Mouse (Mus musculus): ENCODE data around the gene Batf2.
"Not testable (repeated sequence)": the region's sequence is repeated elsewhere in the genome, so short reads cannot be mapped to it uniquely, and the experiment has no call there.

Gene Batf2

DNA sequence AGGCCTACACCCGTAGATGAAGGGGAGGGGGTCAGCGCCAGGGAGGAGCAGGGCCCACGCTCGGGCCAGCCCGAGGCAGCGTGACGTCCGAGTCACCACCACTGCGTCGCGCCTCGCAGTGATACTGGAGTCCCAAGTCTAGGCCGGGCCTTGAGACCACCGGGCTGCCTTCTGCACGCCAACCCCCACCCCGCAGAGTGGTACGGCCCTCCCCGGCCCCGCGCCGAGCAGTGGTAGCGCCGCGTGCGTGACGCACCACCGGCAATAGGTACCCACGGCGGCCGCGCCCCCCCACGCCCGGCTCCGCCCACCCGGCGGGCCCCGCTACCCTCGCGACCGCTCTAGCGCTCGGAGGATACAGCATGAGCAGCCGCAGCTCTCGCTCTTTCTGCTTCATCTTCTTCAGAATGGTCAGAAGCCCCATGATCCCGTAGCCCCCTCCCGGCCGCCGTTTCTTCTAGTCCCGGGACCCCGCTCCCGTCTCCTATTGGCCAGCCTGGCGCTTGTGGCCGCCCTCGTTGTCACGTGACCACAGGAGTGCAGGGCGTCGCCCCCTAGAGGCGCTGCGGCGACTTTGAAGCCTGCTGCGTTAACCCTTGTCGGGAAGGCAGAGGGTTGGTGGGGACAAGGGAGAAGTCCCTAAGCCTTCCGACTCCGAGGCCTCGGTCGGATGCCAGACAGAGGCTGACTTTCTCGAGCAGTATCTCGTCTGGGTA lies at the start of gene Batf2:
Gene Batf2, plus strand, starts transcription at position 306 of the 716 bp plus-strand sequence.
- peak; percentile 94 for DNase-seq

DNA sequence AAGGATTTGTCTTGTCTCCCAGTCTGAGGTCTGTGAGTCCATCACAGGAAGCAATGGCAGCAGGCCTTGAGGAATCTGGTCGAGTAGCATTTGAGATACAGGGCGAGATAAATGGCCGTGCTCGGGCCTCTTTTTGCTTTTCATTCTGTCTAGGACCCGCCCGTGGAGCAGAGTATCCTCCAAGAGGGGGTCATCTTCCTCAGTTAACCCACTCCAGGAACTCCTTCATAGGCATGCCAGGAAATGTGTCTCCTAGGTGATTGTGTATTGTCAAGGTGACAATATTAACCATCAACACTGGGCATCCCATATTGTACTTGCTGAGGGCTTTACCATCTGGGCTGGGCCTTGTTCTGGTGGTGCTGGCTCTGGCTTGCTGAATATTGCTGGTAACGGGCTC lies 46.7 kb upstream of the Batf2 start, which contains the start of gene AC131692.1:
Gene AC131692.1, plus strand, starts transcription at position 301 of the 400 bp plus-strand sequence.
- DNase-seq: no peak

DNA sequence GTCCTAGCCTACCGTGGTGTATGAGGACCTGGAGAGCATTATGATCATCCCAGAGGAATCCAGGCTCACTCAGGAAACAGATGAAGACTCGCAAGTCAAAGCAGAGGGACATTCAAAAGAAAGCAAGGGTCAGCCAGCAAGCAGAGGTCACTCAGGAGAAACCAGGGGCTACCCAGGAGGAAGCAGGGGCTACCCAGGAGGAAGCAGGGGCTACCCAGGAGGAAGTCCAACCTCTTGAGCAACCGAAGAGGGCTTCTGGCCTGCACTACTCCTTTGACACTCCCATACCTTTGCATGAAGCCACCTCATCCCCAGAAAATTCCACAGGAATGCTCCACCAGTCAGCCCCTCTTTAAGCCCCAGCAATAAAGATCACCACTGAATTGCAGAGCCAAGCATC lies 42.9 kb upstream of the Batf2 start:
- peak; percentile 47 for DNase-seq

DNA sequence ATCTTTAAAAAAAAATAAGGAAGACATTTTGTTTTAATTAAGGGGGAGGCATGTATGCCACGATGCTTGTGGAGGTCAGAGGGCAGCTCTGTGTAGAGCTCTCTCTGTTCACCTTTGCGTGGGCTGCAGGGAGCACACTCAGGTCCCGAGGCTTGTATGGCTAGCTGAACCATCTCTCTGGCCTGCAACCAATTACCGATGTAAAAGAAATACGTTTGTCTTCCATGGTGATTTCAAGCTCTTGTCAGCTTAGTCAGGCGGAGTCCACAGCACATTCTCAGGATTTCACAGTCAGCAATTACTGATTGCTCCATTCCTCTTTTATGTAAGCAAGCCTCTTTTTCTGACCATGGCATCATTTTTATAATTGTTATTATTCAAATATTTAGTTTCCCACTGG lies 39.6 kb upstream of the Batf2 start:
- DNase-seq: no peak

DNA sequence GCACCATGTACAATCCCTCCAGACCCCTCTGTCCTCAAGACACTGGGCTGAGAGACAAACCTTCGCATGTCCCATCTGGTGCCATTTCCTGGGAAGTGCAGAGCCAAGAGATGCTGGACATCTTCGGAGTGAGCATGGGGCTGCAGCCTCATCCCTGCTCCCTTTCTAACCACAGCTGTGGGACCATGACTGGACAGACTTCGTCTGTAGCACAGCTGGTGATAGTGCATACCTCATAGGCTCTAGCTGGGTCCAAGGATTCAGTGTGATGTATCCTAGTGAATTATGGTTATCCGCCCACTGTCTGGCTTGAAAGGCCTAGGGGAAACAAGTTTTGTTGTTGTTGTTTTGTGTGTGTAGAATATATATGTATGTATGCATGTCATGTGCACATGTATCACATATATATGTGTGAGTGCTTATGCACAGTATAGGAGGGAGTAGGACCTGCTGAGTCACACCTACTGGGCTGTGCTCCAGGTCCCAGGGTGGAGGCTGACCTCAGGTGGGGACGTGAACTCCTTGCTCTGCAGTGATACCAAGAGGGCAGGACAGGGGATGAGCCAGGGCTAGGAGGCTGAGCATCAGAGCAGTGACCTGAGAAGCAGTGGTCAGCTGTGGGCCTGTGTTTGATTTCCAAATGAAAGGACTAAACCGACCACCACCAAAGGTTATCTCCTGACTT lies 38.5 kb upstream of the Batf2 start:
- DNase-seq: no peak

DNA sequence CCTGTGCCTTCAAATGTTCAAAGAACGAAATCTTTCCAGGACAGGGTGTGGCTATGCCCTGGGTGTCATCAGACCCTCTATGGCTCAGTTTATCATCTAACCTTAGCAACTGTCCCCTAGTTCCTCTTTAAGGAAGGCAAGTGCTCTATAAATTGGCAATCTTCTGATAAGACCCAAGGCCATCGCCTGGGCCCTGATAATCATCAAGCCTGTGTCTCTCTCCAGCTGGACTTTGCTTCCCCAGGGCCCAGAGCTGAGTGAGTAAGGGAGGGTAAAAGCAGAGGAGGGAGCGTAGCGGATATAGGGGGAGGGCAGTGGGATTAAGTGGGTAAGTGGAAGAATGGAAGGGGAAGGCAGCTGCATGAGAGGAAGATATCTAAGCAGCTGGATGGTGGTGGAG lies 36.3 kb upstream of the Batf2 start:
- DNase-seq: no peak

DNA sequence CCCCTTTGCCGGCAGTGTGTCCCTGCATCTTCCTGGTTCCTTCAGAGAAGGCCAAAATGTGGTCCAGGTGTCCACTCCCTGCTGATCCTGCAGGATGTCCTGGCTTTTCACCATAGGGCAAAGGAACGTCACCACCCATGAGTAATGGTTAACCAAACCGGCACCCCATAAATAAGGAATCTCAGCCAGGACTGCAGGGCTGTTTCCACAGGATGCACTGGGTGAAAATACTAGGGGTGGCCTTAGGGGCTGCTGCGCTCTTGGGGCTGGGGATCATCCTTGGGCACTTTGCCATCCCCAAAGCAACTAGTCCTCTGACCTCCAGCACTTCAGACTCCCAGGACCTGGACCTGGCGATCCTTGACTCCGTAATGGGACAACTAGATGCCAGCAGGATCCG lies 35.2 kb upstream of the Batf2 start, which contains the start of gene Naaladl1:
Gene Naaladl1, plus strand, starts transcription at position 197 of the 400 bp plus-strand sequence.
- no peak for DNase-seq

DNA sequence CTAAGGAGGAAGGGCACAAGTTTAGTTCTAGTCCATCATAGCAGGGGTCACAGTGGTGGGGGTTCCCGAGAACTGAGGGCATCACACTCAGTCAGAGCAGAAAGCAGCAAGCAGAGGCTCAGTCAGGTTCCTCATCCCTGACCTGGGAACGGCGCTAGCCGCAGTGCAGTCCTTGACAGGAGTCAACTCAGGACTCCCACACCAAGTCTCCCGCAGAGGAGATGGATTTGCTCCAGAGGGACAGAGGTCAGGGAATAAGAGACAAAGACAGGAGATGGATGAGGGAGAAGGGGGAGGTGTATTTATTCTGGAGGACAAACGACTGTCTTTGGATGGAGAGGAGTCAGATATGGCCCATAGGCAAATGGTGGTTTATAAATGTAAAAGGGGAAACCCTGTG lies 27.7 kb upstream of the Batf2 start:
- peak; percentile 21 for DNase-seq

DNA sequence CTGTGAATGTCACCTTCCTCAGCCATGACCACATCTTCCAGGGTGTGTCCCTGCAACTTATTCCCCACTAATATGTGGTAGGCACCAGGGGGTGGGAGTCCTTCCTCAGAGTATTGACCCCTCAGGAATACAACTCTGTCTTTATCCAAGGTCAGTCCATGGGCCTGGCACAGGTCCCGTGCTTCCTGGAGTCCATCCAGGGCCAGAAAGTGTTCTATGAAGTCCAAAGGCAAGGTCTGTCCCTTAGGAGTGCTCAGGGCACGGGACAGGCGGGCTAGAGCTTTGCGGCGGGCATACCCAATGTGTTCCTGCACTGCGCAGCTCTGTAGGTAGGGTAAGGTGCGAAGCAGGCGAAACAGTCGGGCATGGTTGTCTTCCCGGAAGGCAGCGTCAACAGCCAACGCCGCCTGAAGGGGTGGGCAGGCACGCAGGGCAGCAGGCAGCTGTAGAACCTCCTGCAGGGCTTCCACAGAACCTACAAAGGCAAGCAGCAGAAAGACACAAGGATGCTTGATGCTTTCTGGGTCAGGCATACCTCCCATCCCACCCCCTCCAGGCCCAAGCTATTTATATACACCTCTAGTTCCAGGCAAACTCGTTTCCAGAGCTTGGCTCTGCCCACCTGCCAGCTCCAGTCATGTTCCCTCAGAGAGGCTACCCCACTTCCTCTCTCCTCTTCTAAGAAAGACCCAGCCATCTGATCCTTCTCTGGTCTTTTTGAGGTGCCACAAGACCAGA lies 24.5 kb upstream of the Batf2 start:
- peak; percentile 27 for DNase-seq

DNA sequence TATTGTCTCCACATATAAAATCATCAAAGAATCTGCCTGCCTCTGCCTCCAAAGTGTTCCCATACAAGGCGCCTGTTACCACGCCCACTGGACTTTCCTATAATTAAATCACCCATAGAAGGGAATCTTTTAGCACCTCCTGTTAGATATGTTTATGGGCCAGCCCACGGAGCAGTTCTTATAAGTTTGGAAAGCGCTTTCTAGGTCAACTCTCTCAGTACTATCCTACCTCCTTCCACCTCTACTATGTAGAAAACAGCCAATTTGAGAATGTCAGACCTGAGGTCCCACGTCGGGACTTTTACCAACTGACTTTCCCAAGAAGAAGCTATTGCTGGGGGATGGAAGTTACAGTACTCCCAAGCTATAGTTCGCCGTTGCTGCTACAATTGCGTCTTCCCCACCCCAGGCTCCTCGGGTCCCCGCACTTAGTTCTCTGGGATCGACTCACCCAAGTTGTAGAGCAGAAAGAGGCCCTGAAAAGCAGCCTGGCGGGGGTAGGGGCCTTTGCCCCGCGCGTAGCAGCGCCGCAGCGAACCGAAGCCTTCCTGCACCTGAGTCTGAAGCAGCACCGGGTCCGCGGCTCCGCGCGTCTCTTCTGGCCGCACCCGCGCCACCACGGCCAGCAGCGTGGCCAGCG lies 23.3 kb upstream of the Batf2 start:
- no peak for DNase-seq

DNA sequence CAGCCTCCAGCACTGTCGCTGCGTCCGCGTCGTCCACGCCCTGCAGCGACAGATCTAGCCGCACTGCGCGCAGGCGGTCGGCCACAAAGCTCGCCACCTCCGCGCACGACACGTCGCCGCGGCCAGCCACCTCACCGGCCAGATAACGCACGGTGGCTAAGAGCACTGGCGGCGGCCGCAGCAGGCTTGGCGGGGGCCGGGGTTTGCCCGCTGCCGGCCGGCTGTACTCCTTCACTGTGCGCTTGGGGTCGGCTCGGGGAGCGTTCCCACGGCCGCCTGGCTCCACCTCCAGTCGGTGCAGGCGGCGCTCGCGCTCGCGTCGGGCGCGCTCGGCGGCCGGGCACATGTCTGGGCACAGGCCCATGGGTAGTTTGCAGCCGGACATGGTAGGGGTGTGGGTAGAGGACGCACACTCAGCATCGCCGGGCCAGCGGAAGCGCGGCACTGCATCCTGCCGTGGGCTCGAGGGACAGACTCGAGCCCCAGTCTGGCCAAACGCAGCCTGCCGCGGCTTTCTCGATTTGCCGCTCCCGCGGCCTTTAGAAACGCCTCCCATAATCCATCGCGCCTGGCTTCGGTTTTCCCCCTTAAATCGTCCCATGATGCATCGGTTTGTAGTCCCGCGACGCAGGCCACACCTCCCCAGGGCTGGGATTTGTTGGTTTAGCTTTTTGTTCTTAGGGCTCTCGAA lies 22.7 kb upstream of the Batf2 start, which contains the start of gene Sac3d1:
Gene Sac3d1, minus strand, starts transcription at position 665 of the 691 bp plus-strand sequence.
- peak; percentile 92 for DNase-seq

DNA sequence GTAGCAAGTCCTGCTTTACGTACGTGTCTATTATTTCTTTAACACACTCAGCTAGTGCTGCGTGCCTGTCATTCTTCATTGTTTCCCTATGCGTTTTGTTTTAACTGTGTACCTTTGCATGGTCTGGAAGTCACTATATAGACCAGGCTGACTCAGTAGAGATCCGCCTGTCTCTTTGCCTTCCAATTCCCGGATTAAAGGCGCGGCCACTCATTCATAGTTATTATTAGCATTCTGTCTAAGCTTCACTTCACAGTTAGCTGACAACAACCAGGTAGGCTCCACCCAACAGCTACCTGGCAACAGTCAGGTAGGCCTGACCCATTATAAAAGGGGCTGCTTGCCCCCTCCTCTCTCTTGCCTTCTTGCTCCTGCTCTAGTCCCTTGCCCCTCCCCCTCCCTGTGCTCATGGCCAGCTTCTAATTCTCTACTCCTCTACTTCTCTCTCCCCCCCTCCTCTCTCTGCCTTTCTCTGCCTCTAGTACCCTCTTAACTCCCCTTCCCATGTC lies 22.1 kb upstream of the Batf2 start:
- no peak for DNase-seq

DNA sequence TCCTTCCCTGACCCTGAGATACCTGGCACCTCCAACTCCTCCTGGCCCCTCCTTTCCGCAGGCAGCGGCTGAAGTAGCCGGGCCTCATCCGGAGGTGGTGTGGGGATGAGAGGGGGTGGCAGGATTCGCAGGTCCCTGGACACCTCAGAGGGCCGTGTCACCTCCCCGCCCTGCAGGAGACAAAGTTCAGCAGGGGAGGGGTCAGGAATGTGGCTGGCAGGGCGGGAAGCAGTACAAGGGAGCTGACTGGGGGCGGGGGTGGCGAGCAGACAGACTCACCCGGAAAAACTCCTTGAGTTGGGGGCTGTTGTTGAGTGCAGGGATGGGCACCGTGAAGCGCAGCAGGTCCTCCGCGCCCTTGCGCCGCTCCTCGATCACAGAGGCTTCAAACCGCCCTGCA lies 19.0 kb upstream of the Batf2 start:
- peak; percentile 35 for DNase-seq

DNA sequence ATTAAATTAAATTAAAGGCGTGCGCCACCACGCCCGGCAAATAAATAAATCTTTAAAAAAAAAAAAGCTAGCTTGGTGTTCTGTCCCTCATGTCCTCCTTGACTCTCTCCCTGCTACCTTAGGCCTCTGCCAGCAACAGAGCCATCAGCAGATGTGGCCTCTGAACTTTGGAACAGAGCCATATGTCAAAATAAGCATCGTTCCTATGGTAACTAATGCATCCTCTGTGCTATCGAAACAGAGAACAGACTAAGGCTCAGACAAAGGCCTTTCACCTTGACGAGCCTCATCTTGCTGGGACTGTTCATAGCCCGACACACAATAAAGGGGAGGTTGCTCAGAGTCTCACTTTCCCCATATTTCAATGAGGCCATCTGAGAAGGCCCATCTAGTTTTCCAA lies 17.5 kb upstream of the Batf2 start:
- no peak for DNase-seq

DNA sequence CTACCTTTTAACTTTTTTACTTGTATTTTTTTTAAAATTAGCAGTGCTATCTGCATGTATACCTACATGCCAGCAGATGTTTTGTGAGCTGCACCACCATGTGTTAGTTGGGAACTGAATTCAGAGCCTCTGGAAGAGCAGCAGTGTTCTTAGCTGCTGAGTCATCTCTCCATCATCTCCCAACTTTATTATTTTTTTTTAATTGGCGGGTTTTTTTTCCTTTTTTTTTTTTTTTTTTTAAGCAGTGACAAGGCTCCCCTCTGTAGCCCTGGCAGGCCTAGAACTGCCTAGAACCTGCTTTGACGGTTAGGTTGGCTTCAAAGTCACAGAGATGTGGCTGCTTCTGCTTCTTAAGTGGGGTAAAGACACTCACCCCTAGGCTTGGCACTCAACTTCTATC lies 15.9 kb upstream of the Batf2 start:
- DNase-seq: no peak

DNA sequence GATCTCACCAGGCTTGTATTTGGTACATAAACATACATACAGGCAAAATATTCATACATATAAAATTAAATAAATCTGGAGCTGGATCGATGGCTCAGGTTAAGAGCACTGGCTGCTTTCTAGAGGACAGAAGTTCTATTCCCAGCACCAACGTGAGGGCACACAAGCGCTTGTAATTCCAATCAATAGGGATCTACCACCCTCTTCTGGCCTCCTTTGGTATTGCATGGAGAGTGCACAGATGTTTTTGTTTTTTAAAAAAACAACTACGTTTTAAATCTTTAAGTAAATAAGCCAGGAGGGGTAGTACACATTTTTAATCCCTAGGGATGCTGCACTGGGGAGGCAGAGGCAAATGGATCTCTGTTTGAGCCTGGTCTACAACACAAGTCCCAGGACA lies 14.5 kb upstream of the Batf2 start:
- peak; percentile 59 for DNase-seq

DNA sequence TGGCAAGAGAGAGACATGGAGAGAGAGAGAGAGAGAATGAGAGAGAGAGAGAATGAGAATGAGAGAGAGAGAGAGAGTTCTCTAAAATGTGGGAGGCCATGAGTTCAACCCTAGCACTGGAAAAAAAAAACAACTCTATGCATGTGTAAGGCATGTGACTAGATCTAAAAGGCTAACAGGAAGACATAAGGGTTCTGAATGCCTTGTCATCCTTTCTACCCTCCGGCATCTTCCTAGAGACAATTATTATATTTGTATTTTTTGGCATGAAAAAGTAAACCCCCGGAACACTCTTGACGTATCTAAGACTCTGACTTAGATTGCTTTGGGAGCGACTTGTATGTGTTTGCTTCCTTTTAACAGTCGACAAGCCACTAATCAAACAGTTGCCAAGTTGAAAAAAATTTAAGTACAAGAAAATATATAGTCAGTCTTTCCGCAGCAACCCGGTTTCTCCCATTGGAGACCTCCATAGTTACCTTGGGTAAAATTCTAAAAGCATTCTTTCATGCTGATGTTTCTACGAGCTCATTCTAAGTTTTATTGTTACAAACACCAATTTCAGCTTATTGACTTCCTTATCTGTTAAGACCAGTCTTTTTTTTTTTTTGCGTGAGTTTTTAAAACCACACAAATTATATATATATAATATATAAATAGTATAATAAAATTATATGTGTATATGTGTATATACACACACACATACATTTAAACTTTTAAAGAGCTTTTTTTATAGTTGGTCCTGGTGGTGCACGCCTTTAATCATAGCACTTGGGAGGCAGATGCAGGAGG lies 13.8 kb upstream of the Batf2 start:
- no peak for DNase-seq

DNA sequence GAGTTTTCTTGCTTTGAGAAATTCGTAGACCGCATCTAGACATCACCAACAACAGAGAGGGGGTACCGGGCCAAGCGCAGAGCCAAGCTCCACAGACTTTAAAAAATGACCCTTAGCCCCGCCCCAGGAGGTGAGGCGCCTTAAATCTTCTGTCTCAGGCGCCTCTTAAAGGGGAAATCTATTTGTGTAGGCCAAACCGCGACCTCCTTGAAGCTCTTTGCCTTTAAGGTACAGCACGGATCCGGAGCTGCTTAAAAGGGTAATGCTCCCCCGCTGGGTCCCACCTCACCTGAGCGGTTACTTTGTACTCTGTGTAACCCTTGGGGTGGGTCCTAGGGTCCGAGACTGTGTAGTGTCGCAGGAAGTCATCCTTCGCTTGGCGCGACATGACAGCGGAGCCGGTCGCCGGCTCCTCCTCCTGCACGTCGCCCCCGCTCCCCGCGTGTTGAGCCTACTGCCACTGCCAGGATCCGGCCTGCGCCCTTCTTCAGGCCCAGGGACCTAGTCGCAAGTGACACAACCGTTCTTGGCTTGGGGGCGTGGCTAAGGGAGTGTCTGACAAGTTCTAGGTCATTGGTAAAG lies 12.9 kb upstream of the Batf2 start, which contains the start of gene Snx15:
Gene Snx15, minus strand, starts transcription at position 545 of the 582 bp plus-strand sequence.
- peak; percentile 97 for DNase-seq

DNA sequence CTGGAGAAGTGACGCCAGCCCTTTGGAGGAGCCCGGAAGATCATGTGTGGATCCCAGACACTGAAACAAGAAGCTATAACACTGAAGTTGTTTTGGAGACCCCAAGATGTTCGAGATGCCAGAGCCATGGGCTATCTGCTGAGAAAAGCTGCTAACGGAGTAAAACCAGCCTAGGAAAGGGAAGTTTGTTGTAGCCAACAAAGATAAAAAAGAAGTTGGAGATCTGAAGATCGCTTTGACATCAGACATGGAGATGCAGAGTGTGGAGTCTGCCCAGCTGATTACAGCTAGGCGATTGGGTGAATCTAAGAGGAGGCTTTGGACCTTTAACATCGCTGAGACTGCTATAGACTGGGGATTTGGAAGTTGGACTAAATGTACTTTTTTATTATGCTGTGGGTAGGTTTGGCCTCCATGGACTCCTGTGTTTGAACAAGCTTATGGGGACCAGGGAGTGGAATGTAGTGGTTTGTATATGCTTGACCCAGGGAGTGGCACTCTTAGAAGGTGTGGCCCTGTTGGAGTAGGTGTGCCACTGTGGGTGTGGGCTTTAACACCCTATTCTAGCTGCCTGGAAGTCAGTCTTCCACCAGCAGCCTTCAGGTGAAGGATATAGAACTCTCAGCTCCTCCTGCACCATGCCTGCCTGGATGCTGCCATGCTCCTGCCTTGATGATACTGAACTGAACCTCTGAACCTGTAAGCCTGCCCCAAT lies 10.2 kb upstream of the Batf2 start:
- DNase-seq: not testable (repeated sequence)

DNA sequence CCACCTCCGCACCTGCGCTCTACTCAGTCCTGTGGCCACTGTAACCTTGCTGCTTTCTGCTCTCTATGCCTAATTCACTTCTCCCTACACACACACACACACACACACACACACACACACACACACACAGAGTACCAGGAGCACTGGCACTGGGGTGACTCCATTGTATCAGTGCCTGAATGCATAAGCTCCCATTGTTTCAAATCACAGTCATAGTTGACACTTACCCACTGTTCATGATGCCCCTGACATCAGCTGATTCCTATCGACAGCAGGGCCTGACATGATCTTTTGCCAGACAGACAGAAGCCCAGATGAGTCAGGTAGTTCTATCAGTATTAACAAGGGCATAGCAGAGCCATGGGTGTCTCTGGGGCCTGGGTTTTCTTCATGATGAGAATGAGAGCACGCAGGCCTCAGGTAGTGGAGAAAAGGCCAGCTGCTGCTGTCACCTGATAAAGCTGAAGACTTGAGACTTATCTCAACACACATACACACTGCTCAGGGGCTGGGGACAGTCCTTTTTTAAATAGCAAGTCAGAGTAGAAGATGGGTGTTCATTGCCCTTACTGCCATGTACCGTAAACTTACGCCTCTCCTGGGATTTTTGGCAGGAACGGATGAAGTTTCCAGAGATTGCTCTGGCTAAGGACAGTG lies 8.5 kb upstream of the Batf2 start:
- no peak for DNase-seq

Data from kidney, postnatal 14 days (tissue).